Mouse (Mus musculus) neutrophil, adult 83 days (primary cell): ENCODE data around the gene Pde7b. TPM values are rescaled to one million over a fixed set of nuclear protein-coding genes. Genes with fewer than 3 reads are reported as not detected.

Experiments used
- total RNA-seq, 2 experiments: library from RNA; stranded (reverse); gene quantifications; one replicate each; pipeline ENCODE4 v1.2.4; 2023

The Pde7b gene
- 1 to 10 TPM; 4.0 to 7.5 TPM for total RNA-seq

DNA sequence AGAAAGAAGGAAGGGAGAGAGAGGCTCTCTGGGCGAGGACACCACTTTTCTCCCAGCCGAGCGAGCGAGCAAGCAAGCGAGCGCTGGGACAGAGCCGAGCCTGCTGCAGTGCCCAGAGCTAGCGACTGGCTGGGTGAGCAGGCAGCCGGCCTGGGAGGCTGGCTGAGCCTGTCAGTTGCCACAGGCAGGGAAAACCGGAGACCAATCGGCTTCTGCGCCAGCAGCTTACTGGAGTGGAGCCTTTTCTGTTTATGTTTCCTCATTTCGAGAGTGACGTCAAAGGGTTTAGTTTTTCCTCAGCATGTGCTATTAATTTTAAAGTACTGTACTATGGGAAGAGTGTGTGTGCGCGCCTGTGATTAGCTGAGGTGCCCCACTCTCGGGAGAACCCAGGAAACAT is at the start of gene Pde7b:
Gene Pde7b, minus strand, starts transcription at position 173 of the 400 bp plus-strand sequence.

Other genes starting within 250 kb of the Pde7b start
- gene Ahi1, start 227.5 kb upstream of the Pde7b start, total RNA-seq, result 10 to 100 TPM; 12.4 to 13.0 TPM